Mouse (Mus musculus) 416B (cell line): ENCODE results near the gene Olfr657.

Source experiments
- DNase-seq: peaks from one replicate; pipeline ENCODE4 v3.0.0; 2011; ENCODE audit warnings: low read depth

The Olfr657 gene

DNA sequence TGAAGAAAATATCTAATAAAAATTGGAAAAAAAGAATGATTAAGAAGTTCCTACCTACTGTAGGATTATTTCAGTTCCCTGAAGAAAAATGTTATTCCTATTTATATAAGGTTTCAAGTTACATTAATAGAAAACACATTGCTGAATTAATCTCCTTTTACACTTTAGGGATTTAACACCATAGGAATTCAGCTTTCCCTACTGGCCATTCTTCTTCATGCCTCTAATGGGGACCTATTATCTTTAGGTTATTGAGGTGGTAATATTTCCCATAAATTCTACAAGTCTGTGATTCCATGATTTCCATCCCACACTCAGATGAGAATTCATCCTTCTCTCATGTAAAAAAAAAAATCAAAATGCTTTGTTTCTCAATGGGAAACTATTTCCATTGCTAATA is at the start of gene Olfr657:
Gene Olfr657, plus strand, starts transcription at position 301 of the 400 bp plus-strand sequence.
- no peak for DNase-seq

- no peak for DNase-seq
Observed at GRCm38 (mm10) chr7:104577014-104577413, 47.6 kb upstream of the Olfr657 start, which contains the start of gene Olfr653. Gene Olfr653 (plus strand): TSS chr7:104577314.

- no peak for DNase-seq
Observed at GRCm38 (mm10) chr7:104580846-104581245, 43.7 kb upstream of the Olfr657 start.

DNA sequence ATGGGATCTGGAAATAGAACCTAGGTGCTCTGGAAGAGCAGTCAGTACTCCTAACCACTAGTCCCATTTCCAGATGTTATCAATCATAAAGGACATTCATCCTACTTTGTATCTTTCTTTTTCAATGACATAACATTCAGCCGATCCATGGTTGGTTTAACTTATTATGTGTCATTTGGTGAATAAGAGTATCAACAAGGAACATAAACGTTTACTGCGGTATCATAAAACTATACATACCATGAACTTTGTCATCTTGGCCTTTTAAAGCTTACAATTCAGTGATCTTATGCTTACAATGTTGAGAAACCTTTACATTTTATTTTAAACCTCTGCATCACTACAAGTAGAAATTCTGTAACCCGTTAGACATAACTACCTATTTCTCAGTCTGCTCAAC is 43.2 kb upstream of the Olfr657 start:
- DNase-seq: no peak

DNA sequence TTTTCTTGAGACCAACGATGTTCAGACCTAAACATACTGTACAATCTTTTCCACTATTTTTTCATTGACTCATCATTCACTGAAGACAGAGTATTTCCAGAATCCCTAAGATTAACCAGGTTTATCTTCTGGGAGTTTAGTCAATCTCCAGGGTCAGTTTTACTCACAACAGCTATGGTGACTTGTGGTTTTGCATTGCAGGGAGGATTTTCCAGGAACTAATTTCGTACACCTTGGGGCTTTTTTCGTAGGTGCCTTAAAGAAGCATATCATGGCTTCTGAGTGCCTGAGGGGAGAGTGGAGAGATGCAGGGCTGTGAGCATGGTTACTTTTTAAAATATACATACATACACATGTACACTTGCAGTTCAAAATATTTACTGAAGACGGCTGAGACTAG is 37.9 kb upstream of the Olfr657 start, which contains the start of gene Olfr654:
Gene Olfr654, plus strand, starts transcription at position 301 of the 400 bp plus-strand sequence.
- no peak for DNase-seq

DNA sequence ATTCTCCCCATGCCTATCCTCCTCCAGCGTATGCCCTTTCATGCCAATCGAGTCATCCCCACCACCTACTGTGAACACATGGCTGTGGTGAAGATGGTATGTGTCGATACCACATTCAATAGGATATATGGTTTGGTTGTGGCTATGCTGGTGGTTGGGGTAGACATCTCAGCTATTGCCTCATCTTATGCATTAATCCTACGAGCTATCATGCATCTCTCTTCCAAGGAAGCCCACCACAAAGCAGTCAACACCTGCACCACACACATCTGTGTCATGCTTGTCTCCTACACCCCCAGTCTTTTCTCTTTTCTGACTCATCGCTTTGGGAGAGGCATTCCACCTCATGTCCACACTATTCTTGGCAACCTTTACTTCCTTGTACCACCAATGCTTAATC is 36.3 kb upstream of the Olfr657 start:
- DNase-seq: no peak

DNA sequence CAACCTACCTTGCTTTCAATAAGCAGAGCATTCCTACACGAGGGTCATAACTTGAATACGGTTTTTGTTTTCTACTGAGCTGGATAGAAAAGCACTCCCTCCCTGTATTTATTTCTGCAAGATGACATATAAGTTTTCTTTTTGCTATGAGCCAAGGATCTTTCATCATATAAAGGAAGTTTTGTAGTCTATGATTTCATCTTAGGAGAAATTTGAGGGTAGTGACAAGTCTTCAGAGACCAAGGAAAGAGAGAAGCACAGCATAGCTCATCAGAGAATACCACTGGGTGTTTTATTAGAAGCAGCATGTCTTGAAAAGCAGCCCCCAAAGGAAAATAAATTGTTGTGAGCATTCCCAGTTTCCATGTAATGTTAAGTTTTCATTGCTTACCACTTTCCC is 22.9 kb upstream of the Olfr657 start, which contains the start of gene Olfr655:
Gene Olfr655, minus strand, starts transcription at position 101 of the 400 bp plus-strand sequence.
- no peak for DNase-seq

DNA sequence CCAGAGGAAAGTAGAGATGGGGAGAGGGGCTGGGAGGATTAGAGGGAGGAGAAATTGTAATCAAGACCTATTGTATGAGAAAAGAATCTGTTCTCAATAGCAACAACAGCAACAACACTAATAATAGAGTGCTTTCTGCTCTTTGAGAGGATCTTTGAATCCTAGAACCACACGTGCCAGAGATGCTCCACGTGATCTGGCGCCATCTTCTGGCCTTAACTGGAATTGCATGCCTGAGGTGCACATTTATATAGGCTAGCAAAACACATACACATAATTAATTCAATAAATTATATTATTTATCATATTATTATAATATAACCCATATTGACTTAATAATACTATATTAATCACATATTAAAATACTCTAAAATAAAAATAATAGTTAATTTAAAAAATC is 21.4 kb upstream of the Olfr657 start:
- DNase-seq: peak; percentile 70

- DNase-seq: peak; percentile 8
Observed at GRCm38 (mm10) chr7:104604727-104605126, 19.9 kb upstream of the Olfr657 start.

GRCm38 (mm10) chr7:104613655-104614054 is 10.9 kb upstream of the Olfr657 start, which contains the start of gene Olfr656:
Gene Olfr656 (plus strand): TSS chr7:104613955.
- no peak for DNase-seq

GRCm38 (mm10) chr7:104646841-104647482 is 22.4 kb downstream of the Olfr657 start, which contains the start of gene Olfr658:
Gene Olfr658 (minus strand): TSS chr7:104647305.
- no peak for DNase-seq

- no peak for DNase-seq
Observed at GRCm38 (mm10) chr7:104666453-104666852, 41.9 kb downstream of the Olfr657 start, which contains the start of gene Olfr659. Gene Olfr659 (plus strand): TSS chr7:104666753.

DNA sequence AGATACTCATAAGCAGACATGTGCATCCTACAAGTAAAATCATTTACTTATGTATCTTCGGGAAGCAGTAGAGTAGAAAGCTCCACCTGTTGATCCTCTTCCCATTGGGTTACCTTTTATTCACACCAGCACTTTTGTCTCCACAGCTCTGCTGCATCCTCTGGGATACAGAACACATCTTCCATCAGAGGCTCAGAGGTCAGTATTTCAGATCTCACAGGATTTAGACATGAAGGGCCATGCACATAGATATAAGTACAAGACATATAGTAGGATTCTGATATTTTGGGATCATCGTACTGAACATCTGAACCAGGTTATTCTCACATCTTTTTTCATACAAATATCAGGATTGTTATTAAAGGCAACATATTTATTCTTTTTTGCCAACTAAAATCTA is 61.6 kb downstream of the Olfr657 start, which contains the start of gene Olfr661:
Gene Olfr661, plus strand, starts transcription at position 301 of the 400 bp plus-strand sequence.
- no peak for DNase-seq
